Mouse (Mus musculus): ENCODE measurements around the gene Olfr457.
"Not testable (repeated sequence)": the region's sequence is repeated elsewhere in the genome, so short reads cannot be mapped to it uniquely, and the experiment has no call there.

Olfr457 gene

DNA sequence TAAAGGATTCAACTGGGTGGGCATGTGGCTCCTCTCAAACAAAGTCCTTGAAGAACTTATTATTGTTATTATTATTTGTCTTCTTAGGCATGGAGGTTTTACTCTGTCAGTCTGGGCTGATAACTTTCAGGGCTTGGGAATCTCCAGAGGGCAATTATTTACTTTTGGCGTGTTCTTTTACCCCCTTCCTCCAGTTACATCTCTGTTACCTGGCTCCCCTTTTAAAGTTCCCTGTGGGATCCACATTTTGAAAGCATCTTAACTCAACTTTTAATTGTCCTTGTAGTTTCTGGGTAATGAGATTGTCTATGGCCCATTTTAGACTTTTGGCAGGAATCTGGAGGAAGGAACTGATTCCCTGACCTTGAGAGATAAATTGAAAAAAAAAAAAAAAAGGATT lies at the start of gene Olfr457:
Gene Olfr457 (minus strand): TSS at position 101 of the 400 bp plus-strand sequence.
- in situ Hi-C loops (cut with MboI) = no loop called here

GRCm38 (mm10) chr6:42513461-42513860 lies 37.3 kb upstream of the Olfr457 start:
- in situ Hi-C loops (cut with MboI) = no loop called here

DNA sequence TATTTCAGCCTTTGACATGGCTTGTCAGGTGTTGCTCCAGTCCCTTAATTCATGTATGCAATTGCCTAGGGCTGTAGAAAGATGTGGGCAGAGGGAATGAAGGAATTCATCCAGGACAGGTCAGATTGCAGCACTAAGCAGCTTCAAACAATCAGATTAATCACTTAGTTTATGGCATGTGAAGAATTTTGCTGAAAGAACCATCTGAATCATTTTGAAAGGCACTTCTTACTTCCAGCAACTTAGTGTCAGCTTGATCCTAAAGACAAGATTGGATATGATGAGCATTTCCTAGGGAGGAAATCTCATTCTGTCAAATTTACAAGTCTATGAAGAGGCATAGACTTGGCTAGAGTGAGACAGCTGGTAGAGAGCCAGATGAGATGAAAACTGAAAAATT lies 33.2 kb upstream of the Olfr457 start:
- in situ Hi-C loops (cut with MboI) = no loop called here

DNA sequence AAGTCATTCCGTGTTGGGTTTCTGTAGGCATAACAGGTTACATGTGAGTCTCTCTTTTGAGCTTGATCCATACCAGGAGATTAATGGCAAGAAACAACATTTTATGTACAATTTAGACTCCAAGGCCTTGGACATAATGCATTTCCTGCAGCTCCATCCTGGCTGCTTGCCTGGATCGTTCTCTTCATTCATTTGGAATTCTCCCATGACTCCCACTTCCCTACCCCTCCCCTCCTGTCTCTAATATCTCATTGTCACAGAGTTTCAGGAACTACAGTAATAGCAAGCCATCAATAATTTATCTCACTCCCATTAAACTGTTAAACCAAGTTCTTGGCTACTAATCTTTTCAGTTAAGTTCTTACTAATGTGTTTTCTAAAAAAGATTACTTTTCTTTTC lies 27.3 kb upstream of the Olfr457 start:
- in situ Hi-C loops (cut with MboI) = no loop called here

DNA sequence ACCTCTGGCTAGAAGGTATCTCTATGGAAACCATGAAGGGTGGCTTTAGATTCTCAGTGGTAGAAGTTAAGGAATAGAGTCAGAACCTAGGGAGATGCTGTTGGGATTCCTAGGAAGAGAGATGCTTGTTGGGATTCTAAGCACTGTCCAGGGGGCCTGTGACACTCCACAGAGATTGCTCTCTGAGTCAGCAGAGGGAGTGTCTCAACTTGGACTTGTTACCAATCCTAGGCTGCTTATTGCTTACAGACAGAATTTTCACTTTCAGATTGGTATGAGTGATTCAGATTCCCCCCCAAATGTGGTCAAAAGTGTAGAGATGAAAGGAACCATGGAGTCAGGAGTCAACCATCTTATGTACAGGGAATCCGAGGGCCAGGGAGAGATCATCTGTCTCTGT lies 13.6 kb upstream of the Olfr457 start:
- in situ Hi-C loops (cut with MboI) = no loop called here

- in situ Hi-C loops (cut with MboI) = no loop called here
These were observed 11.0 kb upstream of the Olfr457 start, which contains the start of gene Olfr456 for GRCm38 (mm10) chr6:42487114-42487513. Gene Olfr456, minus strand, starts transcription at chr6:42487214.

DNA sequence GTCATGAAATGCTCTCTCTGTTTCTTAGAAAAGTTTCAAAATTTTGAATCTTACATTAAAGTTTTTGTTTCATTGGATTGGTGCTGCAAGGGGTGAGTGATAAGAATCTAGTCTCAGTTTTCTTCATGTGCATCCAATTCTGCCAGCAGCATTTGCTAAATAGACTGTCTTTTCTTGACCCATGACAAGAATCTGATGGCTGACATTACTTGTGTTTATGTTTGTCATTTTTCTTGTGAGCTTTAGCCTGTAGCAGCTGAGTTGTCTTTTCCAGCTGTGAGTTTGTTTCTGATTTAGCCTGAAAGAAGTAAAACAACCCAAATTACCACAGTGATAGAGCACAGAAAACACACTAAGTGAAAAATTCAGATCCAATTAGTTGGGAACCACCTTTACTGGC lies 8.5 kb upstream of the Olfr457 start:
- in situ Hi-C loops (cut with MboI) = no loop called here

GRCm38 (mm10) chr6:42471298-42471697 lies 4.8 kb downstream of the Olfr457 start:
- in situ Hi-C loops (cut with MboI) = not testable (repeated sequence)

GRCm38 (mm10) chr6:42470542-42470941 lies 5.6 kb downstream of the Olfr457 start:
- in situ Hi-C loops (cut with MboI) = no loop called here

DNA sequence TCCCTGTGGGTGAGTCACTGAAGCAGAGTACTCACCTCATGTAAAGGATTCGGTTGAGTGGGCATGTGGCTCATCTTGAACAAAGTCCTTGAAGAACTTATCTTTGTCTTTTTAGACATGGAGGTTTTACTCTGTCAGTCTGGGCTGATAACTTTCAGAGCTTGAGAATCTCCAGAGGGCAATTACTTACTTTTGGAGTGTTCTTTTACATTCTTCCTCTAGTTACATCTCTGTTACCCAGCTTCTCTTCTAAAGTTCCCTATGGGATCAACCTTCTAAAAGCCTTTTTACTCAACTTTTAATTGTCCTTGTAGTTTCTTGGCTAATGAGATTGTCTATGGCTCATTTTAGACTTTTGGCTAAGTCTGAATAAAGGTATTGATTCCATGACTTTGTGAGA lies 11.0 kb downstream of the Olfr457 start, which contains the start of gene Olfr458:
Gene Olfr458 (minus strand): TSS at position 101 of the 400 bp plus-strand sequence.
- in situ Hi-C loops (cut with MboI) = no loop called here

DNA sequence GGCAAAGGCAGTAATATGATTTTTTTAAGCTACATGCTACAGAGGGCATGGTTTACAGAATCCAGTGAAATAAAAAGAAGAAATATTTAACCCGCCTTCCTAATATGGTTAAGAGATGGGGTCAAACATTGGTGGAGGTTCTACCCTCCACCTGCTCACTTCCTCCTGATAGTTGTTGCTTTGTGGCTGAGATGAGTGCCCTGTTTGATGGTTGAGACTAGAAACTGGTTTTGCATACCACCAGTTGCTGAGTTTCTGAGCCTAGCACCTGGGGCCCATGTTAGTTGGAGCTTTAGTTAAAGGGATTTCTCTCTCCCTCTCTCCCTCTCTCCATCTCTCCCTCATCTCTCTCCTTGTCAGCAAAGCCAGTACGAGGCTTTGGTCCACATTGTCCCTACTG lies 28.8 kb downstream of the Olfr457 start:
- in situ Hi-C loops (cut with MboI) = no loop called here

DNA sequence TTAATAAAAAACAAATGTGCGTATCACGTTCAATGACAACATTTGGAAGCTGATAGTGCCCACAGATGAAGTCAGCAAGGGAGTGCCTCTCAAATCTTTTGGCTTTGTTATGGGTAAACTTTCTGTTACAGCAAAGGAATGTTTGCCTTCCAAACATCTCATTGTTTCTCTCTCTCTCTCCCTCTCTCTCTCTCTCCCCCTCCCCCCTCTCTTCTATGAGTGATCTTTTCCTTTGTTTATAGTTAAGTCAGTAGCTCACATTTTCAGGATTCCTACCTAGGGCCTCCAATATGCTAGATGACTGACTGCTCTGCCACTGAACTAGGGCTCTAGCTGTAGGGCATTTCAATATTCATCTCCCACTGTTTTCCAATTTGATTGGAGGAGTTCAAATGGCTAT lies 31.6 kb downstream of the Olfr457 start:
- in situ Hi-C loops (cut with MboI) = no loop called here

DNA sequence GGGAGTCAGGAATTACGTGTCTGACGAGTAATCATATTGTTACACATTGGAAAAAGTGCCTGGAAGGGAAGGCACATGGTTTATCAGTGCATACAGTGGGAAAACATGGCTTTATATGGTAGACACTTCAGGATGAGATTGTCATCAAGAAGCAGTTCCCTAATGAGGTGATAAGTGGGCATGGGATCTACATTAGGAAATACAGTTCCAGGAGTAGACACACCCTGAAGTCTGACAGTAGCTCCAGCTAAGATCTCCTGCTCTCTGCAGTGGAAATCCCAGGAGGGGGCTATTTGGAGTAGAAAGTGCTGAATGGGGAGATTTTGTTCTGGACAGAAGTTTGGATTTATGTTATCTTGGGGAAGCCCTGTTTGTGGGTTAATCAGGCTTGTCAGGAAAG lies 34.7 kb downstream of the Olfr457 start:
- in situ Hi-C loops (cut with MboI) = no loop called here

GRCm38 (mm10) chr6:42435490-42435889 lies 40.6 kb downstream of the Olfr457 start:
- in situ Hi-C loops (cut with MboI) = no loop called here

DNA sequence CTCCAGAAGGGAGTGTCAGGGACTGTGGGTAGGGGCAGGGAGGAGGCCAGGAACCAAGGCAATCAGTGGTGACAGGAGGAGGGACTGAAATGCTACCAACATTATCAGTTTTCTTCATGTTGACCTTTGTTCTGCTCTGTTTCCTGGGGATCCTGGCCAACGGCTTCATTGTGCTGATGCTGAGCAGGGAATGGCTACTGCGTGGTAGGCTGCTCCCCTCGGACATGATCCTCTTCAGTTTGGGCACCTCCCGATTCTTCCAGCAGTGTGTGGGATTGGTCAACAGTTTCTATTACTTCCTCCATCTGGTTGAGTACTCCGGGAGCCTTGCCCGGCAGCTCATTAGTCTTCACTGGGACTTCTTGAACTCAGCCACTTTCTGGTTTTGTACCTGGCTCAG lies 41.7 kb downstream of the Olfr457 start, which contains the start of gene Tas2r126:
Gene Tas2r126 (plus strand): TSS at position 90 of the 400 bp plus-strand sequence.
- in situ Hi-C loops (cut with MboI) = no loop called here

GRCm38 (mm10) chr6:42433554-42433953 lies 42.6 kb downstream of the Olfr457 start:
- in situ Hi-C loops (cut with MboI) = no loop called here

DNA sequence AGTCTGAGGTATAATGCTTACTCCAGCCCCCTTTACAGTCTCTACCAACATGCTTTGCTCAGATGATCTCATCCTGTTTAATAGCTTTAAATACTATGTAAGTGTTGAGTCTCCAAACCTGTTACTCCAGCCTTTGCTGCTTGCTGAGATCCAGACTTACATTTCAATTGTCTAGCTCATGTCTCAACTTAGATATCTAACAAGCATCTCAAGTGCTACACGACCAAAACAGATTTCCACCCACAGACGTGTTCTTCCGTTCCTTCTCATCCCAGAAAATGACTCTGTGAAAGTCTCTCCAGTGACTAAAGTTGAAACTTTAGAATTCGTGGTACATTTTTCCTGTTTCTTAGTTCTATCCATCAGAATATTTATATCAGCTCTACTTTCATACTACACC lies 49.8 kb downstream of the Olfr457 start:
- in situ Hi-C loops (cut with MboI) = no loop called here

DNA sequence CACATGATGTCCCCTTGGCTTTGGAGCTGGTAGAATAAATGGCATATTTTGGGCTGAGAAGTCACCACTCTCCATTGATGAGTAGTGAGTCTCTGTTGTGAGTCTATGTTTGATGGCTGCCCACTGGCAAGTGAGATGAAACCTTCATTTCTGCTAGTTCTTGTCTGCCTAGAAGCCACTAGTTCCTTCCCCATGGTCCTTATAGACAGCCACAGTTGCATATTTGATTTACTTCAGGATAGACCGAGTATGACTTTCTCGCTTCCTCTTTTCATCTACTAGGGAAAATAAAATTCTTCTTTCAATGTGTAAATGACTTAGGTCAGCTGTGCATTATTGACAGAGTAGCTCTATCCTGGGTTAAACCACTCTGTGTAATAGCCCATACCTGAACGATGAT lies 51.7 kb downstream of the Olfr457 start:
- in situ Hi-C loops (cut with MboI) = no loop called here

- in situ Hi-C loops (cut with MboI) = no loop called here
These were observed 54.7 kb downstream of the Olfr457 start for GRCm38 (mm10) chr6:42421439-42421838.

- in situ Hi-C loops (cut with MboI) = no loop called here
These were observed 56.7 kb downstream of the Olfr457 start for GRCm38 (mm10) chr6:42419443-42419842.
